Mouse (Mus musculus) bone marrow, adult 2 months (tissue): ENCODE results near the gene Msto1.

Experiments
- CTCF ChIP-seq: fragments of 200-500 bp; IDR thresholded peaks from 2 replicates; pipeline ENCODE4 v1.5.1; 2011; ENCODE audit warnings: low read length, control low read depth; ENCODE audit not compliant: control insufficient read depth, insufficient read depth
- POLR2A ChIP-seq: fragments of 200-500 bp; IDR thresholded peaks from 2 replicates; pipeline ENCODE4 v1.6.1; 2011; ENCODE audit warnings: low read depth, mild to moderate bottlenecking, control low read depth, low read length, borderline replicate concordance; ENCODE audit not compliant: control insufficient read depth

DNA sequence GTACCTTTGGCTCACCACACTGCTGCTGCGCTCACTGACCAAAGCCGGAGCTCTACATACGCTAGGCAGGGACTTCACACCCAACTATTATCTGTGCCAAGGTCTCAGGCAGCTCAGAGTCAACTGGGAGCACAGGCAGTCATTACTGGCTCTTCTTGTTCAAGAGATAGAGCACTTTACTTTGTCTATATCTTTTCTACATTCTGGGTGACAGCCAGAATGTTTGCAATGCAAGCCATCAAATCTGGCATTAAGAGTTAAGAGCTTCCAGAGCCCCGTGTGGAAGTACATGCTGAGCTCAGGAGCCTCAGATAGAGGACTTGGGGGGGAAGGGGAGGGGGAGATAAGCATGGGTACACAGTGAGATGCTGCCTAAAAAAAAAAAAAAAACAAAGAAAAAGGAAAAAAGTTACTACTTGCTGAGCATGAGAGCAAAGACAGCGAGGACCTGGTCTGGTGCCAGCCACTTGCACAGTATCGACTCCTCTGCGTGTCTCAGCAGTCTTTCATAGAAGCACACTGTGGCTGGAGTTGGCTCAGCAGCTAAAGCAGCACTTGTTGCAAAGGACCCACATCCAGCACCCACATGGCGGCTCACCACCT is 10.3 kb upstream of the Msto1 start:
- TF ChIP-seq POLR2A (no peak), CTCF (no peak)
